ENCODE assay signal across 11 mouse cellular contexts in genomic region chr9:110134176-110134575, GRCm38 (mm10). TPM values are rescaled to one million over a fixed set of nuclear protein-coding genes. Genes with fewer than 3 reads are reported as not detected.
DNase-seq lines count a peak whose midpoint lies in the region; ATAC-seq lines count a peak whose summit lies in the region.
"Had no signal": no experiment of that assay in that cellular context is flagged by ENCODE, and none has a peak within 500 bp of the region (broad histone marks: within the 10 kb centered on the region; RNA-seq: fewer than 3 reads in every experiment).

No protein-coding gene starts in this region.

- H3K9me3 ChIP-seq in heart, embryonic 14.5 days (ENCODE audit: control insufficient read depth, low read length), result no peaks in the 10 kb centered on the region
- H3K9me3 ChIP-seq in embryonic facial prominence, embryonic 14.5 days (ENCODE audit: control insufficient read depth, low read length), result no peaks in the 10 kb centered on the region
- H3K9me3 ChIP-seq in liver, embryonic 13.5 days (replicated peaks), result no peaks in the 10 kb centered on the region
- H3K9me3 ChIP-seq: megakaryocyte, embryonic 14.5 days had no signal

- H3K9ac ChIP-seq in heart, embryonic 14.5 days (ENCODE audit: low read length), result no peak overlapping the region
- no peak overlapping the region for H3K9ac ChIP-seq in embryonic facial prominence, embryonic 14.5 days (ENCODE audit: low read depth, low read length)
- H3K9ac ChIP-seq in liver, embryonic 13.5 days, result no peak overlapping the region

- no peak for DNase-seq in heart, adult 11 months
- peak; percentile 18 for DNase-seq in CD4-positive helper T cell, adult 2 months (ENCODE audit: low read depth, low spot score)
- DNase-seq in embryonic facial prominence, embryonic 14.5 days (ENCODE audit: low spot score), result no peak
- DNase-seq in liver, embryonic 13.5 days, result no peak
- DNase-seq in urinary bladder, postnatal 10 days (ENCODE audit: low spot score), result no peak
- DNase-seq in cerebellum, adult 11-12 months, result no peak
- DNase-seq: kidney, adult 8-10 months; thymus, adult 2 months had no signal

- H3K4me2 ChIP-seq in heart, embryonic 14.5 days (ENCODE audit: low read length), result peak overlapping the region; percentile 73
- H3K4me2 ChIP-seq in embryonic facial prominence, embryonic 14.5 days (ENCODE audit: low read depth, low read length), result no peak overlapping the region; the same call in 1 of the 2 replicates
- peak overlapping the region; percentile 98 for H3K4me2 ChIP-seq in liver, embryonic 13.5 days

- H3K27me3 ChIP-seq in heart, embryonic 14.5 days (ENCODE audit: control insufficient read depth, insufficient read depth, low read length), result no peaks in the 10 kb centered on the region
- no peaks in the 10 kb centered on the region for H3K27me3 ChIP-seq in embryonic facial prominence, embryonic 14.5 days (replicated peaks; ENCODE audit: control insufficient read depth, insufficient read depth, low read length)
- H3K27me3 ChIP-seq in liver, embryonic 13.5 days, result no peaks in the 10 kb centered on the region
- H3K27me3 ChIP-seq: megakaryocyte, embryonic 14.5 days had no signal

- H3K4me1 ChIP-seq in heart, embryonic 14.5 days (ENCODE audit: control insufficient read depth in 2 of 2, insufficient read depth in 2 of 2, low read length in 2 of 2), result peaks cover 0 to 22% of the 10 kb centered on the region in 2 experiments; a peak in 2 of 4 replicates
- peaks cover 8% of the 10 kb centered on the region; the same call in 1 of the 2 replicates for H3K4me1 ChIP-seq in embryonic facial prominence, embryonic 14.5 days (ENCODE audit: control insufficient read depth, insufficient read depth, low read length)
- H3K4me1 ChIP-seq in liver, embryonic 13.5 days (replicated peaks), result peaks cover 57% of the 10 kb centered on the region

- no peak overlapping the region for H3K4me3 ChIP-seq in heart, embryonic 14.5 days (ENCODE audit: control insufficient read depth in 1 of 2, insufficient read depth in 1 of 2, low read depth in 1 of 2, low read length in 2 of 2)
- no peak overlapping the region for H3K4me3 ChIP-seq in embryonic facial prominence, embryonic 14.5 days (ENCODE audit: low read depth, low read length)
- peak overlapping the region; percentile 86; the same call in 1 of the 2 replicates for H3K4me3 ChIP-seq in liver, embryonic 13.5 days (replicated peaks)
- H3K4me3 ChIP-seq: megakaryocyte, embryonic 14.5 days had no signal

- ATAC-seq in heart, embryonic 14.5 days (ENCODE audit: insufficient number of reproducible peaks, insufficient read depth, low FRiP score, low read depth), result no peak
- ATAC-seq in embryonic facial prominence, embryonic 14.5 days (ENCODE audit: low read depth), result no peak
- no peak for ATAC-seq in liver, embryonic 13.5 days (ENCODE audit: low read depth)
- ATAC-seq in megakaryocyte, adult 5-6 weeks (ENCODE audit: poor library complexity, severe bottlenecking), result no peak

- peaks cover 28% of the 10 kb centered on the region for H3K36me3 ChIP-seq in heart, embryonic 14.5 days (ENCODE audit: control insufficient read depth, insufficient read depth, low read length)
- peaks cover 34% of the 10 kb centered on the region for H3K36me3 ChIP-seq in embryonic facial prominence, embryonic 14.5 days (ENCODE audit: control insufficient read depth, insufficient read depth, low read length)
- peaks cover 36% of the 10 kb centered on the region for H3K36me3 ChIP-seq in liver, embryonic 13.5 days

- 81% methylated on average over 5 of the region's 5 CpGs for WGBS in heart, embryonic 14.5 days
- WGBS in embryonic facial prominence, embryonic 14.5 days, result 87% methylated on average over 5 of the region's 5 CpGs
- WGBS in liver, embryonic 13.5 days (ENCODE audit: insufficient replicate concordance), result 64% methylated on average over 5 of the region's 5 CpGs

- H3K27ac ChIP-seq in heart, embryonic 14.5 days (replicated peaks in 1 of 2; ENCODE audit: control insufficient read depth in 1 of 2, insufficient read depth in 1 of 2, low read depth in 2 of 2, low read length in 2 of 2), result no peak overlapping the region
- 0 out of 2 replicates have a peak overlapping the region, but pooled peaks have one; percentile 1 for H3K27ac ChIP-seq in embryonic facial prominence, embryonic 14.5 days (replicated peaks; ENCODE audit: low read depth, low read length)
- H3K27ac ChIP-seq in liver, embryonic 13.5 days, result 0 out of 2 replicates have a peak overlapping the region, but pooled peaks have one; percentile 19

RNA-seq across cellular contexts. Expression of gene Dhx30, which starts 16.5 kb away (rescaled TPM):
- 89.5 and 94.5 TPM in 2 replicates for polyA plus RNA-seq in heart, embryonic 14.5 days (2014; fragmentation: Nextera tagmentation; extraction: Ambion mirVana)
- 110 and 120 TPM in 2 replicates for polyA plus RNA-seq in embryonic facial prominence, embryonic 14.5 days (2014; fragmentation: Nextera tagmentation; extraction: Ambion mirVana)
- 40.3 and 49.1 TPM in 2 replicates for polyA plus RNA-seq in liver, embryonic 13.5 days (2015; fragmentation: Nextera tagmentation; extraction: Ambion mirVana)
- 29.6 and 29.8 TPM in 2 replicates for total RNA-seq in megakaryocyte, adult 5-6 weeks (2015)
- 25.4 and 27.1 TPM in 2 replicates for total RNA-seq in megakaryocyte, adult 5-6 weeks (2017)

RNA-seq across cellular contexts. Expression of gene Smarcc1, which starts 16.7 kb away (rescaled TPM):
- polyA plus RNA-seq in heart, embryonic 14.5 days (2014; fragmentation: Nextera tagmentation; extraction: Ambion mirVana), result 73.8 and 80.7 TPM in 2 replicates
- polyA plus RNA-seq in embryonic facial prominence, embryonic 14.5 days (2014; fragmentation: Nextera tagmentation; extraction: Ambion mirVana), result 105 and 122 TPM in 2 replicates
- polyA plus RNA-seq in liver, embryonic 13.5 days (2015; fragmentation: Nextera tagmentation; extraction: Ambion mirVana), result 43.4 and 54.5 TPM in 2 replicates
- total RNA-seq in megakaryocyte, adult 5-6 weeks (2015), result 52.4 and 55.5 TPM in 2 replicates
- total RNA-seq in megakaryocyte, adult 5-6 weeks (2017), result 27.4 and 45.0 TPM in 2 replicates

Comparison
In these comparisons a context has a peak if more than half of its experiments do, and no peak if none do; other contexts are left out.
1. H3K27ac ChIP-seq: peak in embryonic facial prominence, embryonic 14.5 days (single experiment) and liver, embryonic 13.5 days (single experiment); none in heart, embryonic 14.5 days (0 of 2).